Mouse (Mus musculus) limb, embryonic 10.5 days (tissue): Measurements from ENCODE around the gene Sox13. TPM values are rescaled to one million over a fixed set of nuclear protein-coding genes. Genes with fewer than 3 reads are reported as not detected.

Source experiments
- DNase-seq: peaks from one replicate; pipeline ENCODE4 v3.0.0-alpha.2; 2017; ENCODE audit warnings: low spot score
- H3K27ac ChIP-seq: fragments of 300-500 bp; sonication (generic); 2 replicates; pipeline ENCODE4 v1.5.1; 2016; ENCODE audit warnings: mild to moderate bottlenecking
- H3K27me3 ChIP-seq: fragments of 300-500 bp; sonication (generic); 2 replicates; pipeline ENCODE4 v1.6.1; 2016; ENCODE audit warnings: low read depth, mild to moderate bottlenecking; ENCODE audit not compliant: poor library complexity, severe bottlenecking
- H3K36me3 ChIP-seq: fragments of 300-500 bp; sonication (generic); 2 replicates; pipeline ENCODE4 v1.6.1; 2016; ENCODE audit warnings: mild to moderate bottlenecking, moderate library complexity
- H3K4me1 ChIP-seq: fragments of 300-500 bp; sonication (generic); 2 replicates; pipeline ENCODE4 v1.6.1; 2016
- H3K4me3 ChIP-seq: fragments of 300-500 bp; sonication (generic); 2 replicates; pipeline ENCODE4 v1.5.1; 2016; ENCODE audit warnings: mild to moderate bottlenecking, moderate library complexity
- H3K9me3 ChIP-seq: fragments of 300-500 bp; sonication (generic); replicated peaks from 2 replicates; pipeline ENCODE4 v1.6.1; 2016; ENCODE audit warnings: mild to moderate bottlenecking
- WGBS: fragments of 180-500 bp; shearing (Covaris S2); methylation state at CpG from one replicate; pipeline ENCODE4 v1.1.7; 2016; 5-methylcytosine and 5-hydroxymethylcytosine counted together
- polyA plus RNA-seq: library from polyadenylated mRNA; unstranded; fragments of >200 nt; fragmentation: Nextera tagmentation; extraction: Ambion mirVana; gene quantifications from 2 replicates; pipeline ENCODE4 v1.2.1, GENCODE M21; 2016

Sox13 gene
- polyA plus RNA-seq, 1 experiment from 2014 or later = 10.3 TPM

GRCm38 (mm10) chr1:133421975-133422570 lies 2.1 kb downstream of the Sox13 start:
- no peaks in the 10 kb centered on the region for H3K36me3 ChIP-seq
- H3K27ac ChIP-seq = peak overlapping the region; percentile 94
- H3K4me1 ChIP-seq = peaks cover 70% of the 10 kb centered on the region
- H3K4me3 ChIP-seq = peak overlapping the region; percentile 85
- no peaks in the 10 kb centered on the region for H3K9me3 ChIP-seq
- 45% methylated on average over 16 of the region's 16 CpGs for WGBS
- DNase-seq = no peak
- H3K27me3 ChIP-seq = no peaks in the 10 kb centered on the region

- no peak overlapping the region for H3K27ac ChIP-seq
- no peaks in the 10 kb centered on the region for H3K36me3 ChIP-seq
- no peaks in the 10 kb centered on the region for H3K27me3 ChIP-seq
- no peak for DNase-seq
- no peak overlapping the region for H3K4me3 ChIP-seq
- peaks cover 73% of the 10 kb centered on the region for H3K4me1 ChIP-seq
- 29% methylated on average over 2 of the region's 2 CpGs for WGBS
- no peaks in the 10 kb centered on the region for H3K9me3 ChIP-seq
Measured at GRCm38 (mm10) chr1:133421061-133421460, 3.1 kb downstream of the Sox13 start.

- 32% methylated on average over 3 of the region's 3 CpGs for WGBS
- Histone ChIP-seq H3K4me1 (peaks cover 77% of the 10 kb centered on the region), H3K9me3 (no peaks in the 10 kb centered on the region)
Measured at GRCm38 (mm10) chr1:133420491-133420890, 3.7 kb downstream of the Sox13 start.

GRCm38 (mm10) chr1:133419178-133419834 lies 4.9 kb downstream of the Sox13 start:
- DNase-seq = no peak
- WGBS = 79% methylated on average over 3 of the region's 3 CpGs
- Histone ChIP-seq H3K36me3 (no peaks in the 10 kb centered on the region), H3K27me3 (no peaks in the 10 kb centered on the region), H3K27ac (no peak overlapping the region; the same call in 1 of the 2 replicates), H3K9me3 (no peaks in the 10 kb centered on the region), H3K4me1 (peaks cover 87% of the 10 kb centered on the region), H3K4me3 (no peak overlapping the region)

More at GRCm38 (mm10) chr1:133420491-133420890, 3.7 kb downstream of the Sox13 start:
- H3K27me3 ChIP-seq = no peaks in the 10 kb centered on the region
- no peak overlapping the region for H3K4me3 ChIP-seq
- DNase-seq = no peak
- H3K36me3 ChIP-seq = no peaks in the 10 kb centered on the region
- no peak overlapping the region for H3K27ac ChIP-seq

- Histone ChIP-seq H3K36me3 (no peaks in the 10 kb centered on the region), H3K27me3 (no peaks in the 10 kb centered on the region), H3K4me1 (peaks cover 91% of the 10 kb centered on the region), H3K4me3 (peak overlapping the region; percentile 45), H3K27ac (peak overlapping the region; percentile 84), H3K9me3 (no peaks in the 10 kb centered on the region)
- 7% methylated on average over 28 of the region's 28 CpGs for WGBS
- peak; percentile 32 for DNase-seq
Measured at GRCm38 (mm10) chr1:133418164-133418800, 5.9 kb downstream of the Sox13 start.

GRCm38 (mm10) chr1:133417539-133417938 lies 6.6 kb downstream of the Sox13 start:
- Histone ChIP-seq H3K4me3 (peak overlapping the region; percentile 45; the same call in 1 of the 2 replicates), H3K27ac (peak overlapping the region; percentile 84), H3K4me1 (peaks cover 92% of the 10 kb centered on the region), H3K9me3 (no peaks in the 10 kb centered on the region), H3K36me3 (no peaks in the 10 kb centered on the region), H3K27me3 (no peaks in the 10 kb centered on the region)
- DNase-seq = peak; percentile 31
- WGBS = 82% methylated on average over 1 of the region's 1 CpGs

GRCm38 (mm10) chr1:133417113-133417512 lies 7.1 kb downstream of the Sox13 start:
- Histone ChIP-seq H3K36me3 (no peaks in the 10 kb centered on the region), H3K4me1 (peaks cover 92% of the 10 kb centered on the region), H3K27me3 (no peaks in the 10 kb centered on the region), H3K9me3 (no peaks in the 10 kb centered on the region), H3K27ac (peak overlapping the region; percentile 84; the same call in 1 of the 2 replicates), H3K4me3 (no peak overlapping the region)
- 76% methylated on average over 3 of the region's 3 CpGs for WGBS
- DNase-seq = no peak

GRCm38 (mm10) chr1:133416472-133416871 lies 7.7 kb downstream of the Sox13 start:
- Histone ChIP-seq H3K4me1 (peaks cover 92% of the 10 kb centered on the region), H3K27me3 (no peaks in the 10 kb centered on the region), H3K9me3 (no peaks in the 10 kb centered on the region), H3K36me3 (no peaks in the 10 kb centered on the region), H3K27ac (no peak overlapping the region), H3K4me3 (no peak overlapping the region)
- DNase-seq = no peak
- WGBS = 96% methylated on average over 7 of the region's 7 CpGs

GRCm38 (mm10) chr1:133415505-133415904 lies 8.7 kb downstream of the Sox13 start:
- H3K9me3 ChIP-seq = no peaks in the 10 kb centered on the region
- WGBS = 78% methylated on average over 6 of the region's 6 CpGs
- H3K27me3 ChIP-seq = no peaks in the 10 kb centered on the region
- H3K4me3 ChIP-seq = no peak overlapping the region
- peak overlapping the region; percentile 26 for H3K27ac ChIP-seq
- peaks cover 92% of the 10 kb centered on the region for H3K4me1 ChIP-seq
- H3K36me3 ChIP-seq = no peaks in the 10 kb centered on the region
- no peak for DNase-seq

- Histone ChIP-seq H3K27ac (peak overlapping the region; percentile 26), H3K4me3 (no peak overlapping the region), H3K4me1 (peaks cover 92% of the 10 kb centered on the region), H3K9me3 (no peaks in the 10 kb centered on the region), H3K36me3 (no peaks in the 10 kb centered on the region), H3K27me3 (no peaks in the 10 kb centered on the region)
- WGBS = 63% methylated on average over 7 of the region's 7 CpGs
- DNase-seq = no peak
Measured at GRCm38 (mm10) chr1:133415086-133415485, 9.1 kb downstream of the Sox13 start.

- DNase-seq = no peak
- Histone ChIP-seq H3K36me3 (no peaks in the 10 kb centered on the region), H3K4me3 (no peak overlapping the region), H3K4me1 (peaks cover 92% of the 10 kb centered on the region), H3K27me3 (no peaks in the 10 kb centered on the region), H3K27ac (peak overlapping the region; percentile 75), H3K9me3 (no peaks in the 10 kb centered on the region)
- 56% methylated on average over 9 of the region's 9 CpGs for WGBS
Measured at GRCm38 (mm10) chr1:133412941-133413340, 11.2 kb downstream of the Sox13 start.

- Histone ChIP-seq H3K4me1 (peaks cover 93% of the 10 kb centered on the region), H3K27me3 (no peaks in the 10 kb centered on the region), H3K9me3 (no peaks in the 10 kb centered on the region), H3K27ac (peak overlapping the region; percentile 83), H3K36me3 (no peaks in the 10 kb centered on the region), H3K4me3 (no peak overlapping the region)
- DNase-seq = no peak
- 82% methylated on average over 8 of the region's 8 CpGs for whole genome bisulfite sequencing
Measured at GRCm38 (mm10) chr1:133411506-133412147, 12.6 kb downstream of the Sox13 start.

- H3K9me3 ChIP-seq = no peaks in the 10 kb centered on the region
- peaks cover 4% of the 10 kb centered on the region; the same call in 1 of the 2 replicates for H3K36me3 ChIP-seq
- peak overlapping the region; percentile 83 for H3K27ac ChIP-seq
- no peaks in the 10 kb centered on the region for H3K27me3 ChIP-seq
- peak overlapping the region; percentile 33; the same call in 1 of the 2 replicates for H3K4me3 ChIP-seq
- WGBS = 54% methylated on average over 9 of the region's 9 CpGs
- no peak for DNase-seq
- H3K4me1 ChIP-seq = peaks cover 82% of the 10 kb centered on the region
Measured at GRCm38 (mm10) chr1:133409786-133410185, 14.4 kb downstream of the Sox13 start.
